Mouse (Mus musculus) granulocyte monocyte progenitor cell, adult 5-6 weeks (primary cell): ENCODE results near the gene Mt2. TPM values are rescaled to one million over a fixed set of nuclear protein-coding genes. Genes with fewer than 3 reads are reported as not detected.

Experiments used
- ATAC-seq: replicated peaks from 2 replicates; pipeline ENCODE4 v1.8.0; 2016; ENCODE audit warnings: mild to moderate bottlenecking, moderate TSS enrichment, inconsistent platforms; ENCODE audit not compliant: poor library complexity, severe bottlenecking
- total RNA-seq, 2 experiments: library from RNA; stranded (forward) in 1 of 2; stranded (reverse) in 1 of 2; fragments of 200-712, 200-1000 nt in 1 of 2; fragments of >200 nt in 1 of 2; fragmentation: Nextera tagmentation in 1 of 2; gene quantifications; 2 replicates each; pipeline ENCODE4 v1.2.3; 2014 to 2017

Gene Mt2
- total RNA-seq, 2 experiments from 2014 or later: 0.82 to 3.9 TPM

- ATAC-seq: no peak
Measured at GRCm38 (mm10) chr8:94171321-94171755, 1.1 kb upstream of the Mt2 start.

GRCm38 (mm10) chr8:94172809-94173732 is 607 bp downstream of the Mt2 start:
- ATAC-seq: no peak

GRCm38 (mm10) chr8:94173848-94174403 is 1.5 kb downstream of the Mt2 start:
- ATAC-seq: no peak

GRCm38 (mm10) chr8:94174619-94175213 is 2.3 kb downstream of the Mt2 start:
- ATAC-seq: no peak

GRCm38 (mm10) chr8:94177716-94178390 is 5.4 kb downstream of the Mt2 start:
- ATAC-seq: no peak

- ATAC-seq: peak; percentile 80
Measured at GRCm38 (mm10) chr8:94178857-94179712, 6.6 kb downstream of the Mt2 start, which contains the start of gene Mt1. Mt1 (plus strand) TSS chr8:94179082.

GRCm38 (mm10) chr8:94179713-94180560 is 7.5 kb downstream of the Mt2 start:
- peak; percentile 10 for ATAC-seq

GRCm38 (mm10) chr8:94180561-94180908 is 8.1 kb downstream of the Mt2 start:
- ATAC-seq: no peak

- ATAC-seq: no peak
Measured at GRCm38 (mm10) chr8:94182055-94182929, 9.8 kb downstream of the Mt2 start.

GRCm38 (mm10) chr8:94183117-94183516 is 10.7 kb downstream of the Mt2 start:
- peak; percentile 67 for ATAC-seq

- no peak for ATAC-seq
Measured at GRCm38 (mm10) chr8:94184357-94184843, 11.9 kb downstream of the Mt2 start.

GRCm38 (mm10) chr8:94185791-94186190 is 13.3 kb downstream of the Mt2 start:
- no peak for ATAC-seq

- peak; percentile 13 for ATAC-seq
Measured at GRCm38 (mm10) chr8:94186542-94186941, 14.1 kb downstream of the Mt2 start.

GRCm38 (mm10) chr8:94187290-94188002 is 15.0 kb downstream of the Mt2 start:
- peak; percentile 26 for ATAC-seq

- no peak for ATAC-seq
Measured at GRCm38 (mm10) chr8:94189275-94190031, 17.0 kb downstream of the Mt2 start.

- peak; percentile 93 for ATAC-seq
Measured at GRCm38 (mm10) chr8:94191101-94191691, 18.7 kb downstream of the Mt2 start.
